Mouse (Mus musculus): ENCODE measurements around the gene Gm42878.

DNA sequence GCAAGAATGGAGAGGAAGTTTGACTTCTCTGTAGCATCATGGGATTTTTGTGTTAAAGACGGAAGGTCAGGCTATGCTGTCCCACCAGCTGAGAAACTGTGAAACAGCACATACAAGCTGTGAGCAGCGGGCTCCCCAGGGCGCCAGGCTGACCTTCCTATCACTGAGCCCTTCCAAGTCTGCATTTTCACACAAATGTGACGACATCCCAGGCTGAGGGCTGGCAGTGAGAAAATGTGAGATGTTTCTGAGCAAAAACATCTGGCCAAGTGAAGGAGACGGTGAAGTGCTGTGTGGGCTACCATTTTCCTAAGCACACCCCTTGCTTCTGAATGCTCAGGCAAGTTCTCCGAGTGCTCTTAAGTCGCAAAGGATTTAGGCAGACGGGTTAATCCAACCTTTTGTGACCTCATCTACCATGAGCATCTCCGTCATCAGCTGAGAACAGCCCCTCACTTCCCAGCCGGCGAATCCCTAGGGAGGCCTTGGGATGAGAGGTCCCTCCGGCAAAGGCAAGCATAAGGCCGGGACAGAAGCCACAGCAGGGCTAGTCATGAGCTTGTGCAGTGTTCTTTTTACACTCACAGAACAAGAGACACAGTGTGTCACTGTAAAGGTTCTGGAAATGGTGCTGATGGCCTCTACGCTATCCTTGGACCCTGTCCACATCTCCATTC, 19.4 kb downstream of the Gm42878 start:
- TF ChIP-seq CTCF (IDR thresholded peaks at IDR 0.05; ENCODE audit: borderline replicate concordance, insufficient read depth, low read depth, low read length) (no peak), POLR2A (IDR thresholded peaks at IDR 0.05; ENCODE audit: borderline replicate concordance, insufficient read depth, low read length) (no peak)
